Mouse (Mus musculus) hindbrain, embryonic 16.5 days (tissue): Measurements from ENCODE around the gene Sqor. TPM values are rescaled to one million over a fixed set of nuclear protein-coding genes. Genes with fewer than 3 reads are reported as not detected.

Source experiments
- polyA plus RNA-seq: library from polyadenylated mRNA; unstranded; fragments of >200 nt; fragmentation: Nextera tagmentation; extraction: Ambion mirVana; gene quantifications from 2 replicates; pipeline ENCODE4 v1.2.1, GENCODE M21; 2015

Gene Sqor
- polyA plus RNA-seq, 1 experiment from 2014 or later: 4.2 TPM

Other genes starting within 250 kb of the Sqor start
- 59.9 and 61.8 TPM in 2 replicates for gene Gatm, start 153.9 kb upstream of the Sqor start, polyA plus RNA-seq
- gene AA467197, start 128.3 kb upstream of the Sqor start, polyA plus RNA-seq: 0.69 and 0.91 TPM in 2 replicates
- 4.9 and 6.6 TPM in 2 replicates for gene Slc30a4, start 62.6 kb upstream of the Sqor start, polyA plus RNA-seq
- 97.6 and 106 TPM in 2 replicates for gene Bloc1s6, start 26.7 kb upstream of the Sqor start, polyA plus RNA-seq